Mouse (Mus musculus) brown adipose tissue, adult 24 weeks (tissue): ENCODE results near the gene Wdfy2. TPM values are rescaled to one million over a fixed set of nuclear protein-coding genes. Genes with fewer than 3 reads are reported as not detected.

ENCODE experiments used
- H3K27ac ChIP-seq: fragments of 200-500 bp; replicated peaks from 2 replicates; pipeline ENCODE4 v1.5.1; 2012; ENCODE audit warnings: low read depth, mild to moderate bottlenecking, low read length
- H3K4me1 ChIP-seq: fragments of 200-500 bp; 2 replicates; pipeline ENCODE4 v1.6.1; 2012; ENCODE audit warnings: low read length, mixed read lengths; ENCODE audit not compliant: control insufficient read depth, insufficient read depth, insufficient read length
- H3K4me3 ChIP-seq: fragments of 200-500 bp; 2 replicates; pipeline ENCODE4 v1.5.1; 2012; ENCODE audit warnings: low read depth, mild to moderate bottlenecking, low read length, moderate library complexity; ENCODE audit not compliant: insufficient read depth
- polyA plus RNA-seq: library from polyadenylated mRNA; stranded (reverse); fragments of >200 nt; gene quantifications from 2 replicates; pipeline ENCODE4 v1.2.4, GENCODE M21; 2012; ENCODE audit not compliant: missing spikeins, insufficient read depth, insufficient read length

Wdfy2 gene
- polyA plus RNA-seq, 1 experiment, result 9.6 TPM

GRCm38 (mm10) chr14:62857879-62858278, 20.4 kb downstream of the Wdfy2 start:
- peaks cover 14% of the 10 kb centered on the region for H3K4me1 ChIP-seq
- H3K4me3 ChIP-seq, result no peak overlapping the region
- H3K27ac ChIP-seq, result peak overlapping the region; percentile 23; the same call in 1 of the 2 replicates

GRCm38 (mm10) chr14:62858311-62858710, 20.8 kb downstream of the Wdfy2 start:
- Histone ChIP-seq H3K27ac (peak overlapping the region; percentile 23; the same call in 1 of the 2 replicates), H3K4me3 (no peak overlapping the region), H3K4me1 (peaks cover 14% of the 10 kb centered on the region)

- Histone ChIP-seq H3K4me1 (peaks cover 8% of the 10 kb centered on the region), H3K4me3 (no peak overlapping the region), H3K27ac (no peak overlapping the region)
Observed at GRCm38 (mm10) chr14:62862564-62862963, 25.1 kb downstream of the Wdfy2 start.

- Histone ChIP-seq H3K4me1 (peaks cover 8% of the 10 kb centered on the region), H3K27ac (no peak overlapping the region), H3K4me3 (no peak overlapping the region)
Observed at GRCm38 (mm10) chr14:62864254-62864653, 26.8 kb downstream of the Wdfy2 start.

GRCm38 (mm10) chr14:62865405-62865804, 27.9 kb downstream of the Wdfy2 start:
- Histone ChIP-seq H3K4me3 (no peak overlapping the region), H3K4me1 (peaks cover 8% of the 10 kb centered on the region), H3K27ac (peak overlapping the region; percentile 47; the same call in 1 of the 2 replicates)

- H3K27ac ChIP-seq, result no peak overlapping the region
Observed at GRCm38 (mm10) chr14:62867069-62867468, 29.6 kb downstream of the Wdfy2 start.

GRCm38 (mm10) chr14:62867576-62867975, 30.1 kb downstream of the Wdfy2 start:
- Histone ChIP-seq H3K4me1 (peaks cover 13% of the 10 kb centered on the region), H3K27ac (peak overlapping the region; percentile 11; the same call in 1 of the 2 replicates), H3K4me3 (no peak overlapping the region)

More at GRCm38 (mm10) chr14:62867069-62867468, 29.6 kb downstream of the Wdfy2 start:
- peaks cover 8% of the 10 kb centered on the region for H3K4me1 ChIP-seq
- no peak overlapping the region for H3K4me3 ChIP-seq

- Histone ChIP-seq H3K27ac (peak overlapping the region; percentile 42), H3K4me3 (no peak overlapping the region), H3K4me1 (peaks cover 14% of the 10 kb centered on the region)
Observed at GRCm38 (mm10) chr14:62868254-62868653, 30.8 kb downstream of the Wdfy2 start.

GRCm38 (mm10) chr14:62870238-62870638, 32.8 kb downstream of the Wdfy2 start:
- peaks cover 14% of the 10 kb centered on the region for H3K4me1 ChIP-seq
- no peak overlapping the region for H3K27ac ChIP-seq
- H3K4me3 ChIP-seq, result no peak overlapping the region

- peaks cover 12% of the 10 kb centered on the region; the same call in 1 of the 2 replicates for H3K4me1 ChIP-seq
- H3K4me3 ChIP-seq, result no peak overlapping the region
- peak overlapping the region; percentile 97 for H3K27ac ChIP-seq
Observed at GRCm38 (mm10) chr14:62871431-62871830, 34.0 kb downstream of the Wdfy2 start.

- H3K27ac ChIP-seq, result peak overlapping the region; percentile 97
- peaks cover 13% of the 10 kb centered on the region; the same call in 1 of the 2 replicates for H3K4me1 ChIP-seq
- H3K4me3 ChIP-seq, result no peak overlapping the region
Observed at GRCm38 (mm10) chr14:62871932-62872331, 34.5 kb downstream of the Wdfy2 start.

- Histone ChIP-seq H3K27ac (no peak overlapping the region), H3K4me1 (peaks cover 19% of the 10 kb centered on the region), H3K4me3 (no peak overlapping the region)
Observed at GRCm38 (mm10) chr14:62873820-62874219, 36.3 kb downstream of the Wdfy2 start.

GRCm38 (mm10) chr14:62874348-62874747, 36.9 kb downstream of the Wdfy2 start:
- peaks cover 24% of the 10 kb centered on the region for H3K4me1 ChIP-seq
- no peak overlapping the region for H3K4me3 ChIP-seq
- no peak overlapping the region for H3K27ac ChIP-seq

- H3K4me3 ChIP-seq, result no peak overlapping the region
- peaks cover 29% of the 10 kb centered on the region for H3K4me1 ChIP-seq
- H3K27ac ChIP-seq, result peak overlapping the region; percentile 42; the same call in 1 of the 2 replicates
Observed at GRCm38 (mm10) chr14:62878076-62878475, 40.6 kb downstream of the Wdfy2 start.

GRCm38 (mm10) chr14:62878634-62879430, 41.4 kb downstream of the Wdfy2 start:
- no peak overlapping the region for H3K4me3 ChIP-seq
- peaks cover 29% of the 10 kb centered on the region for H3K4me1 ChIP-seq
- H3K27ac ChIP-seq, result no peak overlapping the region

GRCm38 (mm10) chr14:62879497-62879896, 42.0 kb downstream of the Wdfy2 start:
- H3K4me3 ChIP-seq, result no peak overlapping the region

More at GRCm38 (mm10) chr14:62879497-62879896, 42.0 kb downstream of the Wdfy2 start:
- Histone ChIP-seq H3K4me1 (peaks cover 32% of the 10 kb centered on the region), H3K27ac (peak overlapping the region; percentile 75)
